Mouse (Mus musculus): Measurements from ENCODE around the gene Reg3b.
"Not testable (repeated sequence)": the region's sequence is repeated elsewhere in the genome, so short reads cannot be mapped to it uniquely, and the experiment has no call there.

The Reg3b gene

DNA sequence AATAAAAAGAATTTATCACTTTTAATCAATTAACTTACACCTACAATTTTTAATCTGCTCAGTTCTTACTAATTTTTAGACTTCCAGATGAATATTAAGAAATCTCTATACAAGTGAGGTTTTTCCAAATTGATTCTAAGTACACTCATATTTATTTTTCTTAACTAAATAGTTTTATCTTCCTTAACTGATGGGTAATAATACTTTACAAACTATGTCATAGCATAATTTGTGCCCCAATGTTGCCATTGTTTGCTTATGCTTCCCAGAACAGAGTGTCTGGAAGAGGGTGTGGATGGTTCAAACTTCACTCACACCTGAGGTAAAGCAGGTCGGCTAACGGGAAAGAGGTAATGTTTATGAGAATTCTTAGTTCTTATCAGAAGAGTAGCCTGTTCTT lies at the start of gene Reg3b:
Gene Reg3b, plus strand, starts transcription at position 301 of the 400 bp plus-strand sequence.
- DNase-seq (ENCODE audit: low spot score): no peak

DNA sequence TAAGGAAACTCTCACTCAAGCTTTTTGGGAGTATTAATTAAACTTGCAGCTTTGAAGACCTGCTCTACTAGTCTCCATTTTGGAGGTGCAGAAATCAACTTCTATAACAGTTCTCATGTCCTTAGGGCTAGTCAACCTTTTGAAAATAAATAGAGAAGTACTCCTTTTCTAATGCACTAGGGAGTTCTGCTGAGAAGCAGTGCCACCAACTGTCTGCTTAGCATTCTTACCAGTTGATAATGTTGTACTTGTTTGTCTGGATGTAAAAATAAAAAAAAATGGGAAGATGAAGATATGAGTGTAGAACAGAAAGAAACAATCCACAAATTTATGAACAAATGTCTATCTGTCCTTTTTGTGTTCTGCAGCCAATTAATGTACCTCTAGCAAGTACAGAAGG lies 42.7 kb upstream of the Reg3b start:
- no peak for DNase-seq (ENCODE audit: low spot score)

- DNase-seq (ENCODE audit: low spot score): no peak
Measured at GRCm38 (mm10) chr6:78329166-78329565, 41.3 kb upstream of the Reg3b start.

DNA sequence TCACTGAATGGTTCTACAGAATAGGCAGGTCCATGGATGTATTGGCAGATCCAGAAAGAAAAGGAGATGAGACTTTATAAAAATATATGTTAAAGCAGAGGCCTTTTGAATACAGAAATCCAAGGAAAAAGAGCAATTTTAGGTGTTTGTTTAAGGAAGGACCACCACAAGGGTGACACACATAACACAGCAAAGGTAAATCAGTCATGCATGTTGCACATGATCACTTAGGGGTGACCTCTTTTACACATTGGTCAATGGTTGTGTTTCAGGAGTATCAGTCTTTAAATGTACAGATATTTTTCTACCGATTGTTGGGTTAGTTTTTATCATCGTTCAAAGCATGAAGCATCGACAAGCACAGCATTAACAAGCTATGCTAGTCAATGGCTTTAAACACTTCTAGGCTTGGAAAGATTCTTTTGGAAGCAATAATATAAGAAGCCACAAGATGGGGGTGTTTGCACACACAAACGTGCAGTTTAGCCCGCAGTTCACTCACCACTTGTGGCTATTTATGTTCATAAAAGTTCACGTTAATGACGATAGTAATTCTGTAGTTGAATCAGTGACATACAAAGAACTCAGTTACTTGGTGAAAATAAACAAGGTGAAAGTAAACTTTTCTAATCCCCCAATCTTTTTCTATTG lies 38.4 kb upstream of the Reg3b start:
- DNase-seq (ENCODE audit: low spot score): no peak

DNA sequence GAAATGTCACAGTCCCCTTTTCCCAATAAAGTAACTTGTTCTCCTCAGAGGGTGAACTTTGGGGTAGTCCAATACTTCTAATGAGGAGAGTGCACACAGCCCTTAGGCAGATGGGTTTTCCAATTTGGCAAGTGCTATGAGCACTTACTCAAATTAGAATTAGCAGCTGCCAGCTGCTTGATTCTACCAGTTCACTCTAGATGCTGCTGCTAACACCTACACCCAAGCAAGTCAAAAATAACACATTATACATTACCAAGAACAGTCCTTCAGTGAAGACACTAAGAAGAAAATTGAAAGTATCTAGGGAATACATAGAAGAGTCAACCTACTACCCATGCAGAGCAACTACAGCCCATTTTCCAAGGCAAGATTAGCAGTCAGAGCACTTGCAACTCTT lies 30.2 kb upstream of the Reg3b start:
- no peak for DNase-seq (ENCODE audit: low spot score)

- no peak for DNase-seq (ENCODE audit: low spot score)
Measured at GRCm38 (mm10) chr6:78341689-78342088, 28.8 kb upstream of the Reg3b start.

DNA sequence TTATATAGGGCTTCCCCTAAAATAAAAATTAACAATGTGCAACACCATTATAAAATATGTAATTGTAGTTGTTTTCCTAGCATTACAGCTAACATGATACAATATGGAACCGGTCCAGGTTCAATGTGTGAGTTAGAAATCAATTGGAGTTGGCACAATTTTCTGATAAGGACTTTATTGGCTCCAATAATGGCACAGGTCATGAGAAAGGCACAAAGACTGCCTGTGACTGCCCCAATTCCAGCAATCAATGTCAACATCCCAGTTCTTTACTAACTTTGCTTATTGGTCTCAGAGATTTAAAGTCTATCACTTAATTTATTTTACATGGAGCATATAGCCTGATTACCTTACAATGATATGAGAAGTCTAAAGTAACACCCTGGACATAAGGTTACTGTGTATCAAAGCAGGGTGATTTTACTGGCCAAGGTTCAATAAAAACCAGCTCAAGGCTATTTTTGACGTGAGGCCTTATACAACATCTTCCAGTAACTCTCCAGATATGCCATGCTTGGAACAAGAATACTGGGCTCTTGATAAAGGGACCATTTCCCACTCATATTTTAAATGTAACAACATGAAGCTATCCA lies 8.4 kb upstream of the Reg3b start:
- no peak for DNase-seq (ENCODE audit: low spot score)

GRCm38 (mm10) chr6:78378765-78379164 lies 8.3 kb downstream of the Reg3b start, which contains the start of gene Reg3d:
Gene Reg3d (minus strand): TSS chr6:78378865.
- no peak for DNase-seq (ENCODE audit: low spot score)

DNA sequence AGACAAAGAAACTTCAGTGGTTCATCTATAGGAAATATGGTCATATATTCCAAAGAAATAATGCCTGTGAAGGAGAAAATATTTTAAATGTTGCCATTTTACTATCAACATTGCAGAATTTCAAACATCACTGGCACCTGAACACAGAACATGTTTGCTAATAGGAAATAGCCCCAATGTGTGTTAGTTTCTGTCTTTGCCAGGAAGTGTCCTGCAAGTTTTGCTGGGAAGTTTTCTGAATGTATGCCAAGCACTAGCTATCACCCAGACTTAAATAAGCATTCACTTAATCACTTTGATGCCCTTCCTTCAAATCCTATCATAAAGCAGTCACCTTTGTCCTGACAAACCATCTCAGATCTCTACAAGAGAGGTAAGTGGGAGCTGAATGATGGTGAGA lies 10.0 kb downstream of the Reg3b start, which contains the start of gene Reg3a:
Gene Reg3a, plus strand, starts transcription at position 301 of the 400 bp plus-strand sequence.
- DNase-seq (ENCODE audit: low spot score): no peak

- DNase-seq (ENCODE audit: low spot score): no peak
Measured at GRCm38 (mm10) chr6:78385609-78386008, 15.2 kb downstream of the Reg3b start.

- not testable (repeated sequence) for DNase-seq (ENCODE audit: low spot score)
Measured at GRCm38 (mm10) chr6:78395323-78395722, 24.9 kb downstream of the Reg3b start, which contains the start of gene Reg2. Gene Reg2 (plus strand): TSS chr6:78395623.

GRCm38 (mm10) chr6:78422411-78422810 lies 52.0 kb downstream of the Reg3b start, which contains the start of gene Reg1:
Gene Reg1 (plus strand): TSS chr6:78422711.
- DNase-seq (ENCODE audit: low spot score): not testable (repeated sequence)
